Comparison of ENCODE assay signal across 8 mouse cellular contexts in the genomic region with DNA sequence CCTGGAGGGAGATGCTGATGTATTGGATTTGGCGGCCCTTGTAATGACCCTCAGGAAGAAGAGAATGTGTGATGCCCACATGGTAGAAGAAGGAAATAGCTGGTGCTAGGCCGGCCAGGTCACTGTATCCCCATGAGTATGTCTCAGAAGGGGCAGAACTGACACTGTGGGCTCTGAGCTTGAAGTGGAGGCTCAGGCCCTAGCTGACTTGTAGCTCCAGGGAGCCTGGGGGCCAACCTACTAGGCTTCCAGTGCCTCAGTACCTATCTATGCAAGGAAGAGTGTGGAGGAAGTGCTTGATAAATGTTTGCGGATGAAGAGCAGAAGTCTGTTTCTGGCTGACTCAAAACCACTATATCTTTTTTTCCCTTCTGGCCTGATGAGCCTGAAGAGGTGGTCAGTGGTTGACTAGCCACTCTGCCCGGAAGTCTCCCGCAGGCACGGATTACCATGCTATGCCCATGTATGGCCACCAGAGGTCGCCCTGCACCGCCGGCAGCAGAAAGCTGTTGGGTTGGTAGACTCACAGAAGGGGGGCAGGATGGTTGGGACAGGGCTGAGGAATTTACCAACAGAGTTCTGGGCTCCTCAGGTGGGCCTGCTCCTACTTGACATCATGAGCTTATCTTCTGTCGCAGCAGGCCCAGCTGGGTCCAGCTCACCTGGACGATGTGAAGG. TPM values are rescaled to one million over a fixed set of nuclear protein-coding genes. Genes with fewer than 3 reads are reported as not detected.
DNase-seq lines count a peak whose midpoint lies in the region; ATAC-seq and TF ChIP-seq lines count a peak whose summit lies in the region.

No protein-coding gene starts in this region.

- H3K36me3 ChIP-seq in liver, embryonic 12.5 days, result no peaks in the 10 kb centered on the region
- H3K36me3 ChIP-seq in kidney, embryonic 14.5 days (ENCODE audit: control insufficient read depth, insufficient read depth, low read length), result no peaks in the 10 kb centered on the region
- no peaks in the 10 kb centered on the region for H3K36me3 ChIP-seq in liver, embryonic 15.5 days (replicated peaks)
- no peaks in the 10 kb centered on the region for H3K36me3 ChIP-seq in neural tube, embryonic 11.5 days (ENCODE audit: control insufficient read depth, insufficient read depth, low read length)
- H3K36me3 ChIP-seq in testis, adult 2 months (ENCODE audit: control insufficient read depth, insufficient read depth, low read length), result no peaks in the 10 kb centered on the region

- WGBS in liver, embryonic 12.5 days (ENCODE audit: insufficient replicate concordance), result 20% methylated on average over 11 of the region's 11 CpGs
- WGBS in kidney, embryonic 14.5 days, result 25% methylated on average over 11 of the region's 11 CpGs
- WGBS in liver, embryonic 15.5 days (ENCODE audit: insufficient replicate concordance), result 14% methylated on average over 11 of the region's 11 CpGs
- WGBS in neural tube, embryonic 11.5 days, result 25% methylated on average over 11 of the region's 11 CpGs

- no peak overlapping the region for H3K4me2 ChIP-seq in liver, embryonic 12.5 days
- no peak overlapping the region for H3K4me2 ChIP-seq in kidney, embryonic 14.5 days (replicated peaks; ENCODE audit: low read depth, low read length)
- no peak overlapping the region for H3K4me2 ChIP-seq in liver, embryonic 15.5 days
- no peak overlapping the region for H3K4me2 ChIP-seq in neural tube, embryonic 11.5 days (ENCODE audit: low read depth)

- no peaks in the 10 kb centered on the region; the same call in 1 of the 2 replicates for H3K4me1 ChIP-seq in liver, embryonic 12.5 days
- H3K4me1 ChIP-seq in kidney, embryonic 14.5 days (ENCODE audit: control insufficient read depth, insufficient read depth, low read length), result no peaks in the 10 kb centered on the region
- peaks cover 16% of the 10 kb centered on the region for H3K4me1 ChIP-seq in liver, embryonic 15.5 days (replicated peaks)
- H3K4me1 ChIP-seq in neural tube, embryonic 11.5 days (ENCODE audit: control insufficient read depth, insufficient read depth, low read length), result no peaks in the 10 kb centered on the region
- H3K4me1 ChIP-seq in testis, adult 2 months (ENCODE audit: control insufficient read depth, insufficient read depth, low read length), result no peaks in the 10 kb centered on the region

- H3K9me3 ChIP-seq in liver, embryonic 12.5 days (replicated peaks), result no peaks in the 10 kb centered on the region
- H3K9me3 ChIP-seq in kidney, embryonic 14.5 days (ENCODE audit: control insufficient read depth, low read length), result no peaks in the 10 kb centered on the region
- no peaks in the 10 kb centered on the region for H3K9me3 ChIP-seq in liver, embryonic 15.5 days (replicated peaks)
- H3K9me3 ChIP-seq in neural tube, embryonic 11.5 days (ENCODE audit: control insufficient read depth, low read length), result no peaks in the 10 kb centered on the region

- TF ChIP-seq CTCF in testis, adult 2 months (IDR thresholded peaks at IDR 0.05; ENCODE audit: control insufficient read depth, insufficient read depth, insufficient replicate concordance, low read depth, low read length), result peak; percentile 95

- TF ChIP-seq POLR2A in testis, adult 2 months (IDR thresholded peaks at IDR 0.05; ENCODE audit: control insufficient read depth, low read depth, low read length), result no peak

- peak; percentile 73 for DNase-seq in liver
- peak; percentile 71 to 74 for DNase-seq in gastrocnemius, postnatal 36 days
- DNase-seq in neural tube, embryonic 11.5 days (ENCODE audit: low spot score), result peak; percentile 79

- intact Hi-C loops in gastrocnemius, postnatal 36 days (cut with DNase I), result loop anchor here (5.0 to 10.0 kb wide), 3 partner anchors 49 to 132 kb away; a partner anchor contains a TSS

- 0 out of 2 replicates have a peak, but pooled peaks cover 3% of the 10 kb centered on the region for H3K27me3 ChIP-seq in liver, embryonic 12.5 days (replicated peaks)
- H3K27me3 ChIP-seq in kidney, embryonic 14.5 days (ENCODE audit: control insufficient read depth, insufficient read depth, low read length), result no peaks in the 10 kb centered on the region
- H3K27me3 ChIP-seq in liver, embryonic 15.5 days, result no peaks in the 10 kb centered on the region
- H3K27me3 ChIP-seq in neural tube, embryonic 11.5 days (ENCODE audit: control insufficient read depth, insufficient read depth, low read length), result no peaks in the 10 kb centered on the region
- H3K27me3 ChIP-seq in testis, adult 2 months (ENCODE audit: control insufficient read depth, insufficient read depth, low read length), result no peaks in the 10 kb centered on the region

- H3K27ac ChIP-seq in liver, embryonic 12.5 days, result no peak overlapping the region
- no peak overlapping the region; the same call in 1 of the 2 replicates for H3K27ac ChIP-seq in kidney, embryonic 14.5 days (ENCODE audit: low read depth, low read length)
- no peak overlapping the region for H3K27ac ChIP-seq in liver, embryonic 15.5 days (replicated peaks)
- no peak overlapping the region for H3K27ac ChIP-seq in neural tube, embryonic 11.5 days (ENCODE audit: low read depth, low read length)
- no peak overlapping the region for H3K27ac ChIP-seq in testis, adult 2 months (ENCODE audit: control insufficient read depth, insufficient read depth, low read depth, low read length)

- H3K9ac ChIP-seq in liver, embryonic 12.5 days, result no peak overlapping the region
- H3K9ac ChIP-seq in kidney, embryonic 14.5 days (ENCODE audit: low read depth, low read length), result no peak overlapping the region
- no peak overlapping the region for H3K9ac ChIP-seq in liver, embryonic 15.5 days
- H3K9ac ChIP-seq in neural tube, embryonic 11.5 days (ENCODE audit: low read length), result no peak overlapping the region

- ATAC-seq in liver, embryonic 12.5 days, result no peak
- ATAC-seq in common myeloid progenitor, adult 5-6 weeks (replicated peaks; ENCODE audit: low read depth, poor library complexity, severe bottlenecking), result peak; percentile 73
- peak; percentile 53; the same call in 1 of the 2 replicates for ATAC-seq in kidney, embryonic 14.5 days (ENCODE audit: low FRiP score, low TSS enrichment)
- ATAC-seq in liver, embryonic 15.5 days (ENCODE audit: insufficient read depth), result peak; percentile 17; the same call in 1 of the 2 replicates
- ATAC-seq in neural tube, embryonic 11.5 days (ENCODE audit: insufficient read depth, low FRiP score, low TSS enrichment), result no peak

- H3K4me3 ChIP-seq in liver, embryonic 12.5 days, result no peak overlapping the region
- H3K4me3 ChIP-seq in kidney, embryonic 14.5 days (ENCODE audit: low read length), result no peak overlapping the region
- H3K4me3 ChIP-seq in liver, embryonic 15.5 days (replicated peaks), result no peak overlapping the region
- no peak overlapping the region for H3K4me3 ChIP-seq in neural tube, embryonic 11.5 days (ENCODE audit: low read depth, low read length)
- no peak overlapping the region for H3K4me3 ChIP-seq in testis, adult 2 months (ENCODE audit: control insufficient read depth, low read depth, low read length)

RNA-seq across cellular contexts. Expression of a gene that starts 10.5 kb away (rescaled TPM):
- 1.6 and 2.9 TPM in 2 replicates for polyA plus RNA-seq in liver, embryonic 12.5 days (2016; fragmentation: Nextera tagmentation; extraction: Ambion mirVana)
- total RNA-seq in common myeloid progenitor, adult 5-6 weeks (2017), result 53.7 and 73.2 TPM in 2 replicates
- total RNA-seq in gastrocnemius, postnatal 36 days (2021), result 10 to 100 TPM; 76.2 to 86.8 TPM
- polyA plus RNA-seq in kidney, embryonic 14.5 days (2014; fragmentation: Nextera tagmentation; extraction: Ambion mirVana), result 5.1 and 6.9 TPM in 2 replicates
- 2.1 and 2.6 TPM in 2 replicates for polyA plus RNA-seq in liver, embryonic 15.5 days (2015; fragmentation: Nextera tagmentation; extraction: Ambion mirVana)
- 6.1 and 10.2 TPM in 2 replicates for polyA plus RNA-seq in neural tube, embryonic 11.5 days (2014; fragmentation: Nextera tagmentation; extraction: Ambion mirVana)
- 16.7 and 19.5 TPM in 2 replicates for polyA plus RNA-seq in testis, adult 2 months (2012; rRNA removed)

RNA-seq across cellular contexts. Expression of a gene that starts 24.8 kb away (rescaled TPM):
- 13.5 and 14.0 TPM in 2 replicates for polyA plus RNA-seq in liver, embryonic 12.5 days (2016; fragmentation: Nextera tagmentation; extraction: Ambion mirVana)
- 16.0 and 18.0 TPM in 2 replicates for total RNA-seq in common myeloid progenitor, adult 5-6 weeks (2017)
- 1 to 10 TPM; 4.9 to 6.0 TPM for total RNA-seq in gastrocnemius, postnatal 36 days (2021)
- polyA plus RNA-seq in kidney, embryonic 14.5 days (2014; fragmentation: Nextera tagmentation; extraction: Ambion mirVana), result 60.1 and 61.6 TPM in 2 replicates
- 7.7 and 9.0 TPM in 2 replicates for polyA plus RNA-seq in liver, embryonic 15.5 days (2015; fragmentation: Nextera tagmentation; extraction: Ambion mirVana)
- polyA plus RNA-seq in neural tube, embryonic 11.5 days (2014; fragmentation: Nextera tagmentation; extraction: Ambion mirVana), result 68.6 and 70.8 TPM in 2 replicates
- polyA plus RNA-seq in testis, adult 2 months (2012; rRNA removed), result 187 and 198 TPM in 2 replicates

RNA-seq across cellular contexts. Expression of a gene that starts 51.7 kb away (rescaled TPM):
- polyA plus RNA-seq in liver, embryonic 12.5 days (2016; fragmentation: Nextera tagmentation; extraction: Ambion mirVana), result 0.24 and 0.31 TPM in 2 replicates
- total RNA-seq in common myeloid progenitor, adult 5-6 weeks (2017), result 0.05 and 0.55 TPM in 2 replicates
- total RNA-seq in gastrocnemius, postnatal 36 days (2021), result under 1 TPM; 0.66 to 0.72 TPM
- polyA plus RNA-seq in kidney, embryonic 14.5 days (2014; fragmentation: Nextera tagmentation; extraction: Ambion mirVana), result 0.50 and 1.8 TPM in 2 replicates
- 0.08 and 0.17 TPM in 2 replicates for polyA plus RNA-seq in liver, embryonic 15.5 days (2015; fragmentation: Nextera tagmentation; extraction: Ambion mirVana)
- polyA plus RNA-seq in neural tube, embryonic 11.5 days (2014; fragmentation: Nextera tagmentation; extraction: Ambion mirVana), result 1.5 and 2.0 TPM in 2 replicates
- polyA plus RNA-seq in testis, adult 2 months (2012; rRNA removed), result 36.6 and 46.5 TPM in 2 replicates

Comparison
In these comparisons a context has a peak if more than half of its experiments do, and no peak if none do; other contexts are left out.
1. ATAC-seq: peak in common myeloid progenitor, adult 5-6 weeks (single experiment), kidney, embryonic 14.5 days (single experiment) and liver, embryonic 15.5 days (single experiment); none in liver, embryonic 12.5 days (single experiment) and neural tube, embryonic 11.5 days (single experiment).
2. RNA of a gene that starts 51.7 kb away (polyA plus RNA-seq): 36.6 to 46.5 TPM in testis, adult 2 months; 1.5 to 2.0 TPM in neural tube, embryonic 11.5 days, 0.50 to 1.8 TPM in kidney, embryonic 14.5 days, 0.24 to 0.31 TPM in liver, embryonic 12.5 days and 0.08 to 0.17 TPM in liver, embryonic 15.5 days; every median in the first group is over 10 times any median in the second.
3. Peak in every context shown above with its lines, with median percentiles within 50 percentile points of each other: DNase-seq.